Mouse (Mus musculus): ENCODE data around the gene Hmgn3.

Gene Hmgn3

DNA sequence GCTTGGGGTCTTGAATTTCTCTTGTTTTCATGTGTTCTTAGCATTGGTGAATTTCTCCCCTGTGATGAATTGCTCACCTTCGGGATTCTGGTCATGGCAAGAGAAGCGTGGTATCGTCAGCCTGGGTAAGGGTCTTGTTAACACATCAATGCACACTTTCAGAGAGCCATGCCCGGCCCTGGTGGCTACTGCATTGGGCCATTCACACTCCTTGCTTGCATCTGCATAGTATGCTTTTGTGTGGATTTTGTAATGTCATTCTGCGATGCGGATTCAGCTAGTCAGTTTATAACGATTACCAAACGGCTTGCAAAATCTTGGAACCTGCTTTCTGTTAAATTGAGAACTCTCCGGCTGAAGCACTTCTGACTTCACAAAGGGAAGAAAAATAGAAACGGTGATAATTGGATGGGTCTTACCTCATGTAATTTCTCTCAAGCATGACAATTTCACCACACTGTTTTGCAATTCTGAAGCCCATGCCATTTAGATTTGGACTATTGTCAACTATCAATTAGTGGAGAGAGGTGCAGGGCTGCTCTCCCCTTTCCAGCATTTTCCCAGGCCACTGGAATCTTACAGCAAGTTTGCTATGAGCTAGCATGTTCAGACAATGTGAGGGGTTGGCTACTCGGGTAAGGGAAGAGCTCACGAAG, 47.7 kb downstream of the Hmgn3 start:
- no peak for DNase-seq

DNA sequence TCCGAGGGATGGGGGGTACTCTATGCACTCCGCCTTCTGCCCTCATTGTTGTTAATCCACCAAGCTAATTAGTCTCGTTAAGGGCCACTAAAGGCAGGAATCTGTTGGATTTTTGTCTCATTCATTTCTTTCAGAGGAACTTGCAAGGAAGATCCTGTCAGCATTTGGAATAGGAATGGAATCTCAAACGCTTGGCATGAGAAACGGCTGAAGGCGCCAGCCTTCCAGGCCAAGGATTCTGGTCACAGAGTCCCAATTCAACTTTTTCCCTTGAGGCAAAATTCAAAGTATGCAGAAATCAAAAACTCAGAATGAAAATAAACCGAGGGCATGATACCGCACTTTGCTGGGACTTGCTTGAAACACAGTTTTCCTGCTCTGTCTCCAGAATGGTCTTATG, 48.7 kb downstream of the Hmgn3 start:
- no peak for DNase-seq

DNA sequence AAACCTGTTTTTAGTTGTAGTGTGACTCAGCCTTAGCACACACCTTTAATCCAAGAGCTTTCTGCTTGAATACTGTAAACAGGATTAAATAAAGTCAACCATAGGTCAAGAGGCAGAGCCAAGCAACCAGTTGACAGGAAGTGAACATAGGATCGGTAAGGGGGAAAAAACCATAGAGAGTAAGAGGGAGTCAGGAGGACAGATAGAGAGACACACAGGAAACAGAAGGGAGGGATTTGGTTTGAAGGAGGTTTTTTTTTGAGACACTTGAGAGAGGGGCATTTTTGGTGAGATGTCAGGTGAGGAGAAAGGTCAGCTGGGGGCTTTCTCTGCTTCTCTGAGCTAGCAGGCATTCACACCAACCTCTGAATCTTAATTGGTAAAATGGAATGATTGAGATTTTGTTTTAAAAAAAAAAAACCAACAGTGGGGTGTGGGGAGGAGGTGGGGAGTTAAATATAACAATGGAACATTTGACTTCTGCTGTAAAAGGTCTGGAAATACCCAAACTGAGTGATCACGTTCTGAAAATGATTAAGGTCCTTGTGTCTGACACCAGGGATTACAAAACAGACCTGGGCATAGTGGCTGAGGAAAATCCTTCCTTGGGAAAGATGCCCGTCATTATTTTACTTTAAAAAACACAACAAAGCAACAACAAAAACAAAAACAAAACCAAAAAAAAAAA, 51.7 kb downstream of the Hmgn3 start:
- no peak for DNase-seq

DNA sequence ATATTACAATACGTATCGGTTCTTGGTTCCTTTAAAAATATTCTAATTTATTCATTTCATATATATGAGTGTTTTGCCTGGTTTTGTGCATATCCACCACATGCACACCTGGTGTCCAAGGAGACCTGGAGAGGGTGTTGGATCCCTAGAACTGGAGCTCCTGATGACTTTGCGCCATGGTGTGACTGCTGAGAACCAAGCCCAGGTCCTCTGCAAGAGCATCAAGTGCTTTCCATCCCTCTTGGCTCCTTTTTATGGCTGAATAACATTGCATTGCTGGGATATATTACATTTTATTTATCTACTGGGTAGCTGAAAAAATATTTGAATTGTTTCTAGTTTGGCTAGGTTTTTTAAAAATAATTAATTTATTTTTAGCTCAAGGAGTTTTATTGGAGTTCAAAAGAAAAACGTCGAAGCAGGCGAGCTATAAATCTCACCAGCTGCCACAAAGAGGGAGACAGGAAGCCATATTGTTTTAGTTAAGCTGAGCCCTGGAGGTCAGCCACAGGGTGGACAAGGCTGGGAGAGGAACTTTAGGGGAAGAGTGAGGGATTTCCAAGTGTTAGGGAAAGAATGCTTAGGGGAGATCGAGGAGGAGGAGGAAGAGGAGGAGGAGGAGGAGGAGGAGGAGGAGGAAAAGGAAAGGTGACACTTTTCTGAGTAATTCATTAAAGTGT, 62.6 kb downstream of the Hmgn3 start:
- DNase-seq, result peak; percentile 50 to 61

DNA sequence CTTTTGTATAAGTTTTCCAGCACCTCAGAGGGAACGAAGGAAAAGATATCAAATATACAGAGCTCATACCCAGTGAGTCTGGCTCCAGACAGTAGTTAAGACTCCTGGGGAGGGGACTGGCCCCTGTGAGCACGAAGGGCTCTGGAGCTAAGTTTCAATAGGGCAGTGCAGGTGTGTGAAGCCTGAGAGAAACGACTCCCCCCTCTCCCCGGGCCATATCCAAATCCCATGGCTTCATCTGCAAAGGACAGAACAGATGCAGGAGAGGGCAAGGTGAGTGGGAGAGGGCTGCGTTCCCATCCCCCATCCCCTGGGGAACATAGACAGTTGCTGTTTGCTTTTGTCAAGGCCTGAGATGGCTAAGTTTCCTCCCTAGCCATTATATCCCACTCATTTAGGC, 63.4 kb downstream of the Hmgn3 start:
- no peak for DNase-seq

DNA sequence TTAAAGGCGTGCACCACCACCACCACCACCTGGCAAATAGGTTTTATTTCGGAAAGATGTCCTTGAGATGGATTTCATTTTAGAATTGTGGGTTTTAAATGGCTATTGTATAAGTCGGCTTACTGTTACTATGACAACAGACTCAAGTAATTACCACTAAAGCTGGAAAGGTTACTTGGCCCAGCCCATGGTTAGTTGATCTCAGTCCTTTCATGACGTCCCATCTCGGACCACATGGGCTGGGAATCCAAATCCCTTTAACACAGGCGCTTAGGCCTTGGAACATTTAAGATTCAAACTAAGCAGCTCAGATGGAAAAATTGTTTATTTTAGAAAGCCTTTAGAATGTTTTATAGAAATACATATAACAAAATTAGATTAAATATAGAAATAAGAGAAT, 64.2 kb downstream of the Hmgn3 start:
- no peak for DNase-seq

DNA sequence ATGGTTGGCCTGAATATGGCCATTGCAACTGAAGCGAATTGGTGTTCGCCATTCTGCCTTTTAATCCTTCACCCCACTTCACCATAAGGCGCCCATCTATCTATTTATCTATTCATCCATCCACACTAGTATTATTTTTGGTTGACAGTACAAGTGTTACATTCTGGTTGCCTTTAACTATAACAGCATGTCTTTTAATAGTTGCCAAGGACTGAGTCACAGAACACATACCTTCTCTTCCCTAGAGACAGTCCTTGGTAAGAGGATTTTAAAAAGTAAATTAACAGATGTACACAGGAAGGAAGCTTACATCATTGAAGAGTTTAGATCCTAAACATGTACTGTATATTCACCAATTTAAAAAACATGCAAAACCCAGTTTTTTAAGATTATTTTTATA, 66.8 kb downstream of the Hmgn3 start:
- no peak for DNase-seq

DNA sequence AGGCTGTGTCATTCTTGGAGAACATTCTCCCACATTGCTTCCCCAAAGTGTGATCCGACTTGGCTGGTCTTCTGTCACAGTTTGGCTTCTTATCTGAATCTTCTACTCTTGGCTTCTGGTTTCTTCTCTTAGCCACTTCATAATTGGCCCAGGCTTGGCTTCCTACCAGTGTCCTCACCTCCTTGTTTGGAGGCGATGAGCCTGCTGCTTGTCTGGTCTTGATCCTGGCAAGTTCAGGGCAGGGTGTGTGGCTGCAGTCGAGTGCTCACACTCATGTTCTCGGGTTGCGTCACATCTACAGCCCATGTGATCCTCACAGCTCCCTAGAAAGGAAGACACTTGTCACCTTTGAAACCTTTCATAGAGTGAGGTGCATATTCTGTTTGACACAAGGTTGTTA, 78.2 kb downstream of the Hmgn3 start:
- DNase-seq, result no peak

DNA sequence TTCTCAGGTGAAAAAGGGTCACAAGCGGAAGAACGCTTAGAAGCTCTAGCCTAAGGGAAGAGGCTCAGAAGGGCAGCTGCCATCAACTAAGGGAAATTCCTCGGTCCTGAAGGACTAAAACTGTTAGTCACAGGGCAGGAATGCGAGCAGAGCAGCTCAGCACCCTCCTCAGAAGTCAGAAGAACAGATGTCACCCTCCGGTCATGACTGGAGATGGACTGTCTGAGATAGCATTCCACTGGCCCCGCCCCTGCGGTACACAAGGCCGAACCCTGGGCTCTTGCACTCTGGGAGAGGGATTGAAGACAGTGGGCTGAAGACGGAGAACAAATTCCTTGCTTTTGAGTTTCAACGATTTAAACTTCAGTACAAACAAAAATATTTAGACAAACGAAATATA, 85.2 kb downstream of the Hmgn3 start:
- peak in 1 of 2 experiments; percentile 14 for DNase-seq
